Mouse (Mus musculus): ENCODE results near the gene Adcy9.
A peak's percentile ranks its signal among the peaks of the same experiment; 100 is the strongest.

Adcy9 gene

DNA sequence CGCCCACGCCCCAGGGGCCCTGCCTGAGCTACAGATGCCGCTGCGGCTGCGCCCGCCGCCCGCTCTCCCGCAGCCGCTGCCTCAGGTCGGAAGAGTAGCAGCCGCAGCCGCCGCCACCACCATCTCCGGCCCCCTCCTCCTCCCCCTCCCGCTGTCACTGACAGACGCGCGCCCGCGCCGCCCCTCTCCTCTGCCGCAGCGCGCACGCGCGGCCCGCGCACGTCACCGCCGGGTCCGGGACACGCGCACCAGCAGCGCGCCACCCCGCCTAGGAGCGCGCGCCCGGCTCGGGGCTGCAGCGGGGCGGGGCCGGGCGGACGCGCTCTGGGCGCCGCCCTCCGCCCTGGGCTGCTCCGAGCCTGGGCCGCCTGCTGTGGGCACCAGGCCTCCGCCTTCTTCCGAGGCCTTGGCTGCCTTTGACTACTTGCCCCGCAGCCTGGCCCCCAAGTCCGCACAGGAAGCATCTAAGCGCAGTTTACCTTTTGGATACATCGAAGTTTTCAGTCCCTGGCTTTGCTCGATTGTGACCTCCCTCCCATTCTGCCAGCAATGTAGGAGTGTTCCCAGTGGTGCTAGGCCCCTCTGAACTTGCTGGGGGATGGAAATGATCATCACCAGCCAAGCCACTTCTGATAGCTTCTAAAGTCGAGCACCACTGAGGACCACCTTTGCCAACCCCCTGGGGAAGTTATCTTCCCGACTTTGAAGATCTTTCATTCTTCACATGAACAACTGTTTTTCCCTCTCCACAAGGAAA, at the start of gene Adcy9:
Gene Adcy9, minus strand, starts transcription at position 201 of the 757 bp plus-strand sequence.
- DNase-seq (ENCODE audit: extremely low spot score): peak; percentile 89

DNA sequence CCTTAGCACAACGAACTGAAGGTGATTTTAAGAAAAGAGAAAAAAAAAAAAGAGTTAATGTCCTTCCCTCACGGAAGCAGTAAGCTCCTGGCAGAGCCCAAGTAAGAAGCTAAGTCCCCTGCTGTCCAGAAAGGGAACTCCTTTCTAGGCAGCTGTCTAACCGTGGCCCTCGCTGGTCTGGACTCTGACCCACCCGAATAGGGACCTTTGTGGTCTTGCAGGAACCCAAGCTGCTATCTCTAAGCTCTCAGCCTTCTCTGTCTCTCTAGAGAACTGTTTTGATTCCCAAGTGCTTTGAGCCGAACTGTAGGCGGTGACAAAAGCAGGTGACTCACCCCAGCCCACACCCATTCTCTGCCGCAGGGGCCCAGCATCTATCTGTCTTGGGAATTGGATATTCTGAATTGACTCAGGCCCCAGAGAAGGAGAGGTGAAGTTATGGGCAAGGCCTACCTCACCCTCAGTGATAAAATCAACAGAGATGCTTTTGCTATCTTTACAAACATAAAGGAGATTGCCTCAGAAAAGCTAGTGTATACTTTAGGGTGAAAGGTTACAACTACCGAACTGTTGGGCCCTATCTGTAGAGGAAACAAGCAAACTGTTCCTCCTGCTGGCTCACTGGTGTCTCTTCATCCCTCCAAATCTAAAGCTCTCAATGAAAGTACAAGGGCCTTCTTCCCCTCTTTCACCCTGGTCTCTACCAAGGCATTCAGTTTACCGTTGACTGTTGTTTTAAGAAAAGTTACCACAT, 49.5 kb upstream of the Adcy9 start:
- DNase-seq (ENCODE audit: extremely low spot score): no peak

GRCm38 (mm10) chr16:4464529-4465089, 44.3 kb upstream of the Adcy9 start:
- no peak for DNase-seq (ENCODE audit: extremely low spot score)

DNA sequence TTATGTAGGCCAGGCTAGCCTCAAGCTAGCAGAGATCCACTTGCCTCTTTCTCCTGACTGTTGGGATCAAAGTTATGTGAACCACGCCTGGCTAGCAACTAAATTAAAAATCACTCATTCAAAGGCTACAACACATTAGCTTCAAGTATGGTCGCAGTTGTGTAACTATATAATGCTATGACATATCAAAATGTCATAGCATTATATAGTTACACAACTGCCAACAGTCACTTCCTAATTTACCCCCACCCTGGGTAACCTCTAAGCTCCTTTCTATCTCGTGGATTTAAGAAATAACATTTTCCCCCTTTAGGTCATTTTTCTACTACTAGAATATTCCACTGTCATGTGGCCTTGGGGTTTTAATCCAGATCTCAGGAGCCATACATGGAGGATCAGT, 37.6 kb upstream of the Adcy9 start:
- no peak for DNase-seq (ENCODE audit: extremely low spot score)

- DNase-seq (ENCODE audit: extremely low spot score): no peak
Measured at GRCm38 (mm10) chr16:4456391-4456790, 36.1 kb upstream of the Adcy9 start.

GRCm38 (mm10) chr16:4455693-4456092, 35.4 kb upstream of the Adcy9 start:
- no peak for DNase-seq (ENCODE audit: extremely low spot score)

GRCm38 (mm10) chr16:4454563-4454962, 34.3 kb upstream of the Adcy9 start:
- no peak for DNase-seq (ENCODE audit: extremely low spot score)

GRCm38 (mm10) chr16:4449418-4449817, 29.1 kb upstream of the Adcy9 start:
- DNase-seq (ENCODE audit: extremely low spot score): no peak

- no peak for DNase-seq (ENCODE audit: extremely low spot score)
Measured at GRCm38 (mm10) chr16:4448235-4448634, 27.9 kb upstream of the Adcy9 start.

GRCm38 (mm10) chr16:4446395-4446794, 26.1 kb upstream of the Adcy9 start:
- DNase-seq (ENCODE audit: extremely low spot score): no peak

DNA sequence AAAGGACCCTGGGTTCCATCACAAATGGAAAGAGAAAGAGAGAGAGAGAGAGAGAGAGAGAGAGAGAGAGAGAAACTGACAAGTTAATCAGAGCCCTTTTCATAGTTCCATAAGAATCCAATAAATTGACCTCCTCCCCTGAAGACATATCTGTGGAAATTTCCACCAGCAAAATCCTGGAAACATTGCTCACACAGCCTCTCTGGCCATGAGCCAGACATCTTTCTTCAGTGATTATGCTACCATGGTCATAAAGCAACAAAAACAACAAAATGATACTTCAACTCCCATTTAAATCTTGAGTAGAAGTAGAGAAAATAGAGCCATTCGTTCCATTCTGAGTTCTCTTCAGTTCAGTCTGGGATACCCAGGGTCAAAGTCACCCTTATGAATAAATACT, 24.1 kb upstream of the Adcy9 start:
- no peak for DNase-seq (ENCODE audit: extremely low spot score)

GRCm38 (mm10) chr16:4439302-4440066, 19.2 kb upstream of the Adcy9 start:
- no peak for DNase-seq (ENCODE audit: extremely low spot score)

DNA sequence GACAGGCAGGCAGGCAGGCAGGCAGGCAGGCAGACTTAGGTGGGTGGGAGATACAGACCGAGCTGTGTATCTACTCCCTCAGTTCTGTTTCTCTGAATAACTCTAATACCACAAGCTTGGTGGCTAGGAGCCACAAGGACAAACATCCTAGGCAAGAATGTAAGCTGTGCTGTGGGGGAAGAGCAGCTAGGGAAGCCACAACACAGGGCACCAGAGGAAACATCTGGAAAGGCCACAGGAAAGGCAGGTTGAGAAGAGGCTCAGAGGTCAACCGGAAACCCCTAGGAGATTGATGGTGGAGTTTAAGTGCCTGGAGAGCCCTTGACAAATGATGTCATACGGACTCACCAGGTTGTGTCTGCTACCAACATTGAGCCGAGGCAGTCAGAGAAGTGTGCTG, 16.4 kb upstream of the Adcy9 start:
- no peak for DNase-seq (ENCODE audit: extremely low spot score)

GRCm38 (mm10) chr16:4435371-4435770, 15.1 kb upstream of the Adcy9 start:
- no peak for DNase-seq (ENCODE audit: extremely low spot score)

GRCm38 (mm10) chr16:4431841-4432240, 11.5 kb upstream of the Adcy9 start:
- no peak for DNase-seq (ENCODE audit: extremely low spot score)

GRCm38 (mm10) chr16:4431013-4431412, 10.7 kb upstream of the Adcy9 start:
- no peak for DNase-seq (ENCODE audit: extremely low spot score)

DNA sequence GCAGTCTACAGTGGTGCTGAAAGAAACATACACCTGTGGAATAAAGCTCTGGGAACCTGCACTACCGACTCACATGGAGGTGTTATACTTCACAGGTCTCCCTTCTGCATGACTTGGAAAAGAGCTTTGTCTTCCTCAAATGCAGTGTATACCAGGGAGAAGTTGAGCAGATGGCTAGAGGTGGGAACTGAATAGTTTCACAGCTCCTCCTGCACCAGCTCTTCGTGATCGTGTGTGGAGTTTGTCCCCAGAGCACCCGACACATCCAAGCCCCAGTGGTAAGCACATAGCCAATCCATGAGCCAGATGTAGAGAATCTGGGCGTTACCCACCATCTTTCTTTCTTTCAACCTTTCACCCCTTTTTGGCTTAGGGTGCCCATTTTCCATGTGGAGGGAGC, 9.9 kb upstream of the Adcy9 start:
- DNase-seq (ENCODE audit: extremely low spot score): no peak

DNA sequence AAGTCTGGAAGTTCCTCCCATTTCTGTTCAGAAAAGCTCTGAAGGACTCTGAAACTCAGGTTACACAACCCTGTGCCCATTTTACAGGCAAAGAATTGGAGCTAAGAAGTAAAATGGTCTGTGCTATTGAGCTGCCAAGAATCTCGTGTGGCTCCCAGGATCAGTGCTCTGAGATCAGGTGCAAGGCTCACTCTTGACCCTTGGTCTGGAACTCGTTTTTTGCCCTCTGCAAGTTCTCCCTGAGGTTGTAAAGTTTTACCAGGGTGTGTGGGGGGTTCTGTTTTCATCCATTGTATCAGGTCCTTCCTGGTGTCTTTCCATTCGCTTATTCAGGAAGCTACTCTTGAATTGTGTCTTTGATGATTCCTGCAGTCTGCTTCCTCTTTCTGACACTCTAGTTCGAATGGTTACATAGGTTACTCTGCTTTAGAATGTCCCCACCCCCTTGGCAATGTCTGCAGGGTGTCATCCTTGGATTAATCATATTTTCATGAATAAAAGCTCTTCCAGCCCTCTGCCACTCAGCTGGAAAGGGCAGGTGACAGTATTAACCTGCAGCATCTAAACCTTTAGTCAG, 5.4 kb upstream of the Adcy9 start:
- DNase-seq (ENCODE audit: extremely low spot score): no peak

- no peak for DNase-seq (ENCODE audit: extremely low spot score)
Measured at GRCm38 (mm10) chr16:4423613-4424012, 3.3 kb upstream of the Adcy9 start.

GRCm38 (mm10) chr16:4422991-4423390, 2.7 kb upstream of the Adcy9 start:
- no peak for DNase-seq (ENCODE audit: extremely low spot score)

DNA sequence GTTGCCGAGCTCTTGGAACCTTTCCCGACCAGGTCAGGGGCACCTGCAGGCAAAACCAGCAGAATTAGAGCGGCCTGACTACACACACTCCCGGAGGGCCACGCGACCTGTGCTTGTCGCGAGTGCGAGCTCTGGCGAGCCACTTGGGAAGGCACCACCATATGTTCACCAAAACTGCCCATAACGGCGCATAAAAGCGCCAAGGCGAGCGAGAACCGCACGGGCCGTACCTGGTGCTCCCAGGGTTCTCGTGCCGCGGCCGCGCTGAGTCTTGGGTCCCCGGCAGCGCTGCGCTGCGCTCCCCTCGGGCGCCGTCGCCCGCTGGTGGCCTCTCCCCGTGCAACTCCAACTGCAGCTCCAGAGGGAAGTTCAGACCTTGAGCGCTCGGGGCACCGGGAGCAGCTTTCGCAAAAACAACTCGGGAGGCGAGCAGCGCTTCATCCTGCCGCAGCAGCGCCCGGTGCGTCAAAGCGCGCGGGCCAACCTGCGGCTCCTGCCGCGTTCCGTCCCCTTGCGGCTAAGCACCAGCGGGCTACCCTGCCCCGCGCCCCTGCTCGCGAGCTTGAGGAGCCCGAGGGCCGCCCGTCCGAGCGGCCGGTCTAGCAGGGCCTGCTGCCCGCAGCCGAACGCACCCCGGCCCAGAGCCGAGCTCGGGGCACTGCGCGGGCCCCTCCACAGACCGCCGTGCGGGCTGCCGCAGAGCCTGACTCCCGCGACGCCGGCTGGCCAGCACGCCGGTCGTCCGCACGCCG, 576 bp downstream of the Adcy9 start:
- DNase-seq (ENCODE audit: extremely low spot score): peak; percentile 67

Data from embryo, embryonic 9.5 days (tissue).